Mouse (Mus musculus) embryonic facial prominence, embryonic 13.5 days (tissue): Measurements from ENCODE around the gene Alpk1. TPM values are rescaled to one million over a fixed set of nuclear protein-coding genes. Genes with fewer than 3 reads are reported as not detected.

Experiments used
- ATAC-seq: fragments of 200-750 bp; cut with Nextera tagmentation; 2 replicates; pipeline ENCODE4 v1.8.0; 2017; ENCODE audit warnings: low read depth; ENCODE audit not compliant: insufficient number of reproducible peaks, insufficient read depth, low FRiP score, low TSS enrichment
- H3K27ac ChIP-seq: fragments of 300-500 bp; sonication (generic); 2 replicates; pipeline ENCODE4 v1.5.1; 2015; ENCODE audit warnings: moderate library complexity, mild to moderate bottlenecking, inconsistent platforms
- H3K27me3 ChIP-seq: fragments of 300-500 bp; sonication (generic); 2 replicates; pipeline ENCODE4 v1.6.1; 2015; ENCODE audit warnings: mild to moderate bottlenecking, inconsistent platforms
- H3K36me3 ChIP-seq: fragments of 300-500 bp; sonication (generic); 2 replicates; pipeline ENCODE4 v1.6.1; 2015; ENCODE audit warnings: mild to moderate bottlenecking, inconsistent platforms
- H3K4me1 ChIP-seq: fragments of 300-500 bp; sonication (generic); 2 replicates; pipeline ENCODE4 v1.6.1; 2015; ENCODE audit warnings: inconsistent platforms
- H3K4me2 ChIP-seq: fragments of 300-500 bp; sonication (generic); 2 replicates; pipeline ENCODE4 v1.6.1; 2015; ENCODE audit warnings: moderate library complexity, mild to moderate bottlenecking, inconsistent platforms
- H3K4me3 ChIP-seq: fragments of 300-500 bp; sonication (generic); 2 replicates; pipeline ENCODE4 v1.5.1; 2015; ENCODE audit warnings: mild to moderate bottlenecking, inconsistent platforms
- H3K9ac ChIP-seq: fragments of 300-500 bp; sonication (generic); 2 replicates; pipeline ENCODE4 v1.6.1; 2015; ENCODE audit warnings: mild to moderate bottlenecking, inconsistent platforms
- H3K9me3 ChIP-seq: fragments of 300-500 bp; sonication (generic); 2 replicates; pipeline ENCODE4 v1.6.1; 2016; ENCODE audit warnings: inconsistent platforms
- WGBS: fragments of 180-500 bp; shearing (Covaris S2); methylation state at CpG from one replicate; pipeline ENCODE4 v1.1.7; 2015; ENCODE audit warnings: mixed read lengths; 5-methylcytosine and 5-hydroxymethylcytosine counted together
- polyA plus RNA-seq: library from polyadenylated mRNA; unstranded; fragments of >200 nt; fragmentation: Nextera tagmentation; extraction: Ambion mirVana; gene quantifications from 2 replicates; pipeline ENCODE4 v1.2.1, GENCODE M21; 2015

Alpk1 gene
- polyA plus RNA-seq, 1 experiment from 2014 or later, result 2.3 TPM

DNA sequence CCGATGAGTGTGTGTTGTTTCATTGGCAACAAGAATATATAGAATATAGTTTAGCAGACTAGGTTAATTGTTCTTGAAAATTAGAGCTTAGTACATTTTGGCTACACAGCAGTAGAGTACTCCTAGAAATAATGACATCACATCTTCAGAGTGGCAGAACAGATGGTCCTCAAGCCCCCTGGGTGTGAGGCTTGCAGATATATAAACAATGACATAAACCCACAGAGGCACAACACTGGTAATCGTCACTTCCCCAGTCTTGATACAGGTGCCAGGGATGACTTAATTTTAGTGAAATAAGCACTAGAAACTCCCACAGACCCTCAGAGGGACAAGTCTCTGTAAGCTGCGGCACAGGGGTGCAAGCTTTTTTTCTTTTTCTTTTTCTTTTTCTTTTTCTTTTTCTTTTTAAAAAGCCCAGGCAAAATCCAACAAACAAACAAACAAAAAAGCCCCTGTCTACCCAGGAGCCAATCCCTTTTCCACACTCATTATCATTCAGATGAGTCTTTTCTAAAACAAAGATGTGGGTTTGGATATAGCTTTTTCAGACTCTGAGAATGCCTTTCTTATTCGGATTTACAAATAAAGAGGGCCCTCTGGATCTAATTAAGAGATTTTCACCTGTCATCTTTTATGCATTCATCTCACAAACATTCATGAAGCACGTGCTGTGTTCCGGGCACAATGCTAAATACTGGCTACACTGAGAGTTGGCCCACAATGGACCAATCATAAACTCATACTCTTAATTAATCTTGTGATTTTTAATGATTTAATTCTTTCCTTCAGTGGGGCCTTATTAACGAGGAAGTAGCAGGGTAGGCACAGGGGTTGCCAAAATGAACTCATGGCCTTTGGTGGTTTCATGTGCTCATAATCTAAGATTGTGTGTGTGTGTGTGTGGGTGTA, 128.3 kb downstream of the Alpk1 start:
- Histone ChIP-seq H3K9me3 (no peaks in the 10 kb centered on the region), H3K27ac (no peak overlapping the region), H3K4me3 (no peak overlapping the region), H3K4me2 (no peak overlapping the region), H3K9ac (no peak overlapping the region), H3K27me3 (peaks cover 11% of the 10 kb centered on the region), H3K36me3 (no peaks in the 10 kb centered on the region), H3K4me1 (no peaks in the 10 kb centered on the region)
- WGBS, result 48% methylated on average over 7 of the region's 7 CpGs
- no peak for ATAC-seq

- WGBS, result 49% methylated on average over 18 of the region's 18 CpGs
- no peak for ATAC-seq
- H3K9ac ChIP-seq, result no peak overlapping the region
- no peak overlapping the region for H3K4me3 ChIP-seq
- H3K27ac ChIP-seq, result no peak overlapping the region
- H3K4me1 ChIP-seq, result no peaks in the 10 kb centered on the region
- H3K4me2 ChIP-seq, result no peak overlapping the region
- H3K9me3 ChIP-seq, result no peaks in the 10 kb centered on the region
- H3K36me3 ChIP-seq, result no peaks in the 10 kb centered on the region
- peaks cover 67% of the 10 kb centered on the region for H3K27me3 ChIP-seq
These were observed 134.0 kb downstream of the Alpk1 start for GRCm38 (mm10) chr3:127646156-127646825.

- H3K36me3 ChIP-seq, result no peaks in the 10 kb centered on the region
- H3K27ac ChIP-seq, result no peak overlapping the region
- no peak for ATAC-seq
- no peak overlapping the region for H3K9ac ChIP-seq
- peaks cover 98% of the 10 kb centered on the region for H3K27me3 ChIP-seq
- WGBS, result 12% methylated on average over 5 of the region's 5 CpGs
- H3K9me3 ChIP-seq, result no peaks in the 10 kb centered on the region
- H3K4me3 ChIP-seq, result no peak overlapping the region
- H3K4me2 ChIP-seq, result no peak overlapping the region
- H3K4me1 ChIP-seq, result peaks cover 15% of the 10 kb centered on the region
These were observed 138.1 kb downstream of the Alpk1 start for GRCm38 (mm10) chr3:127642211-127642610.

DNA sequence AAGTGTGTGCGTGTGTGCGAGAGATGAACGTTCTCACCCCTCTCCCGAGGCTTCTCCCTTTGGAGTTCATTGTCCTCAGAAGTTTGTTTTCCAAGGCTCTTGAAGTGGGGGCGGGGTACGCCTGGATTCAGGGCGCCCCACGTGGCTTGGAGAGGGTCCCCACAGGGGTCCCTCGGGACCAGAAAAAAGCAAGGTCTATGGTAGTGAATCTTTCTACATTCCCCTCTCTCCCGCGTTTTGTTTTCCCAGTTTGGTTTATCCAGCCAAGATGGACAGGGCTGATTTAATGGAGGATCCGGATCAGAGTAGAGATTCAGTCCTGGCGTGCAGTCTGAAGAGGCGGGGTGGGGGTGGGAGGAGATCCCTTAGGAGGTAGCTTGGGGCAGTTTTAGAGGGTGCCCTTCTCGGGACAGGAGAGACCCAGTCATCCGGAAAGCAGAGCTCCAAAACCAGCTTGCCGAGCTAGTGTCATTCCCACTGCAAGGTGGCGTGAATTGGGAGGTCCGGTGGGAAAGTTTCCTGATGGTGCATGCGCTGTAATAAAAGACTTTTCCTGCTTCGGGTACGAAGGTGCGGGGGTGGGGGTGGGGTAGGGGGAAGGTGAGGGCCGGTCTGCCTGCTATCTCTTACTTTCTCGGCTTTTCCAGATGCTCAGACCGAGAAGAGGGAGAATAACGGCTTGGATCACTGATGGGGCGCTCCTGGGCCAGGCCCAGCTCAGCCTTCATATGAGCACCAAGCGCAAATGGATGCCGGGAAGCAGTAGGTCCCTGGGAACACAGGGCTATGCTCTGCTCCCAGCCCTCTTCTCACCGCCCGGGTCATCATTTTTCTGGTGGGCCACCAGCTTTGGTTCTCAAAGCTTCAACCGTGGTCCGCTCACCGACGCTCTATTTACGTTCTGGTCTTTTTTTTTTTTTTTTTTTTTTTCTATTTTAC, 139.3 kb downstream of the Alpk1 start:
- H3K9me3 ChIP-seq, result no peaks in the 10 kb centered on the region

DNA sequence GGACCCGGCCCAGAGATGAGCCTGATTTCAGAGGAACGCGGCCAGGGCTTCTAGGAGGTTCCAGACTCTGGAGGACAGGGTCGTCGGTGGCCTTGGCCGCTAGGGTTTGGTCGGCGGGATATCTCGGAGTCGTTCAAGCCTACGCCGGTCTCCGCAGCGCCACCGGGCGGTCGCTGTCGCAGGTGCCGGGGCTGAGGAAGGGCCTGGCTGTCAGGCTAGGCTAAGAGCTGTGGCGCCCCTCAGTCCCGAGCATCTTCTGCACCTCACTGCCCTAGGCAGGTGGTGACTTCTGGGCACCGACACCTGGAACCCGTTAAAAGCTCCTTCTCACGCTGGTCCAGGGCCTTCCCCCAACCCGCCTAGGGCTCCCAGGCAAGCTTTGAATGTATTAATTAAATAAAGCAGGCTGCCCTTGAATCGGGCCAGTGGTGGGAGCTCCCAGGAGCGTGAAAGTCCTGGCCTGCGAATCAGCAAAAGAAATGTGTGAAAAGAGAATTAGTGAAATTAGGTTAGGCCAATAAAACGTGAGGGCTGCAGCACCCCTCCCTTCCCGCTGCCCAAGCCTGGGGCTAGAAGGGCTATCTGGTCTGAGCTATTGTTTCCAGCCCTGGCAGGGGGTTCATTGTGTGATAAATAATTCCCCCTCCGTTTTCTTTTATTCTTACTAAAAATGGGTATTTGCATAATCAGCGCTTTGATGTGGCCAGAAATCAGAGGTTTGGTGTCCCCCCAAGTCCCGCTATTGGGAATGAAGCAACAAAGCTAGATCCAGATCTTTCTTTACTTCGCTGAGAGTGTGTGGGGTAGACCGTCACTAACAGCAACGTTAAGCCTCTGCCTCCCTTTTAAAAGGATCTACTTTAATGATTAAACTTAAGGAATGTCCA, 140.2 kb downstream of the Alpk1 start:
- Histone ChIP-seq H3K4me2 (peak overlapping the region; percentile 31), H3K27ac (no peak overlapping the region), H3K9me3 (no peaks in the 10 kb centered on the region), H3K4me3 (no peak overlapping the region), H3K27me3 (peaks cover 95% of the 10 kb centered on the region), H3K4me1 (peaks cover 15% of the 10 kb centered on the region), H3K9ac (no peak overlapping the region), H3K36me3 (no peaks in the 10 kb centered on the region)
- WGBS, result 1% methylated on average over 36 of the region's 36 CpGs
- no peak for ATAC-seq

More for the DNA sequence above, 139.3 kb downstream of the Alpk1 start:
- WGBS, result 2% methylated on average over 37 of the region's 37 CpGs
- peaks cover 97% of the 10 kb centered on the region for H3K27me3 ChIP-seq
- H3K9ac ChIP-seq, result no peak overlapping the region
- peak overlapping the region; percentile 31 for H3K4me2 ChIP-seq
- no peaks in the 10 kb centered on the region for H3K36me3 ChIP-seq
- peak overlapping the region; percentile 19 for H3K4me3 ChIP-seq
- H3K4me1 ChIP-seq, result peaks cover 15% of the 10 kb centered on the region
- H3K27ac ChIP-seq, result no peak overlapping the region
- ATAC-seq, result no peak

DNA sequence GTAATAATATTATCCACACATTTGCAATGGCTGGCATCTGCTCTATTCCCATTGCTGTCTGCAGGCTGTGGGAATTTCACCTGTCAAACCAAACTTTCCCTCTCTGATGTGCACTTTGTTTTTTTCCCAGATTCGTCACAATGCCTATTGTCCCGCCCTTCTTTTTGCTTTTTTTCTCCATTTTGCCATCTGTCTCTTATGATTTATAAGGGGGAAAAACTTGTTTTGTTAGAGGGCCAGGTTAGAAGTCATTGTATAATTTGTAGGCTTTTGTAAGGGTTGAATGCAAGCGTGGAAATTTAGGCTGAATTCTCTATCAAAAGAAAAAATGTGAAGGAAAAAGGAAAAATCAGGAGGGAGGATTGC, 145.4 kb downstream of the Alpk1 start:
- H3K4me2 ChIP-seq, result no peak overlapping the region
- H3K36me3 ChIP-seq, result no peaks in the 10 kb centered on the region
- H3K9me3 ChIP-seq, result no peaks in the 10 kb centered on the region
- H3K4me1 ChIP-seq, result peaks cover 31% of the 10 kb centered on the region
- no peak overlapping the region for H3K9ac ChIP-seq
- 6% methylated on average over 3 of the region's 3 CpGs for WGBS
- no peak for ATAC-seq
- H3K27ac ChIP-seq, result no peak overlapping the region
- H3K27me3 ChIP-seq, result peaks cover 96% of the 10 kb centered on the region
- no peak overlapping the region for H3K4me3 ChIP-seq

GRCm38 (mm10) chr3:127634101-127634983, 146.0 kb downstream of the Alpk1 start:
- peaks cover 25% of the 10 kb centered on the region for H3K4me1 ChIP-seq
- peak overlapping the region; percentile 45 for H3K4me3 ChIP-seq
- peak; percentile 61; the same call in 1 of the 2 replicates for ATAC-seq
- no peak overlapping the region for H3K27ac ChIP-seq
- H3K4me2 ChIP-seq, result peak overlapping the region; percentile 75
- H3K27me3 ChIP-seq, result peaks cover 96% of the 10 kb centered on the region
- no peaks in the 10 kb centered on the region for H3K9me3 ChIP-seq
- under 1% methylated on average over 58 of the region's 58 CpGs for WGBS
- 0 out of 2 replicates have a peak overlapping the region, but pooled peaks have one; percentile 27 for H3K9ac ChIP-seq
- no peaks in the 10 kb centered on the region for H3K36me3 ChIP-seq

- Histone ChIP-seq H3K4me3 (peak within 1 kb of the TSS; percentile 45), H3K9ac (peak within 1 kb of the TSS; percentile 46; the same call in 1 of the 2 replicates), H3K36me3 (no peaks in the 10 kb centered on the region), H3K4me1 (peaks cover 30% of the 10 kb centered on the region), H3K27me3 (peaks cover 94% of the 10 kb centered on the region), H3K27ac (no peak within 1 kb of the TSS), H3K4me2 (peak within 1 kb of the TSS; percentile 75), H3K9me3 (no peaks in the 10 kb centered on the region)
- ATAC-seq, result peak; percentile 20; the same call in 1 of the 2 replicates
- under 1% methylated on average over 91 of the region's 92 CpGs for WGBS
These were observed 147.0 kb downstream of the Alpk1 start, which contains the start of gene Neurog2 for GRCm38 (mm10) chr3:127633080-127634032. TSS of gene Neurog2 (plus strand) at chr3:127633135.

DNA sequence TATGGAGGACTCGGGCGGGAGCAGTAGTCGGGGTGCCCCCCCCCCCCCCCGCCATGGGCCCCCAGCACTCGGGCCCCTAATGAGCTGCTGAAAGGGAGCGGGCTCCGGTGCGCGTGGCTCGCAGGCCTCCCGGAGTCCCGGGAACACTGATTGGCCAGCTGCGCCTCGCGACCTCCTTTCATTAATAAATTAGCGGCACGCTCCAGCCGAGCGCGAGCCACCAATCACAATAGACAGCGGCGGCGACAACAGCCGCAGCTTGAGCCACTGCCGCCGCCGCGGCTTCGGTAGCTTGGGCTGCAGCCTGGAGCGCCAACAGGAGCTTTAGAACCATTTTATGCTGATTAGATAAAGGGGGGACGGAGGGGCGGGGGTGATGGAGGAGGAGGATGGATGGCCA, 147.8 kb downstream of the Alpk1 start:
- Histone ChIP-seq H3K4me1 (peaks cover 38% of the 10 kb centered on the region), H3K4me3 (peak overlapping the region; percentile 45), H3K27ac (no peak overlapping the region), H3K27me3 (peaks cover 94% of the 10 kb centered on the region), H3K4me2 (peak overlapping the region; percentile 75), H3K36me3 (no peaks in the 10 kb centered on the region), H3K9me3 (no peaks in the 10 kb centered on the region), H3K9ac (no peak overlapping the region)
- ATAC-seq, result 0 out of 2 replicates have a peak, but pooled peaks have one; percentile 11
- WGBS, result 1% methylated on average over 27 of the region's 32 CpGs
